Mouse (Mus musculus) T-helper 2 cell (primary cell): Measurements from ENCODE around the gene Hsd11b2.

Experiments
- in situ Hi-C: fragments of 300-600 bp; cut with MboI, MseI; formaldehyde crosslinking; loops from one replicate; pipeline ENCODE4 v1.15.1; 2025; ENCODE audit warnings: high pct_unique_total_duplicates

Gene Hsd11b2

GRCm38 (mm10) chr8:105518436-105519313, at the start of gene Hsd11b2:
TSS of gene Hsd11b2 (plus strand) at chr8:105518755.
- in situ Hi-C loops: no loop called here

- in situ Hi-C loops: no loop called here
Observed at GRCm38 (mm10) chr8:105469041-105469695, 49.4 kb upstream of the Hsd11b2 start.

GRCm38 (mm10) chr8:105469816-105470215, 48.7 kb upstream of the Hsd11b2 start:
- in situ Hi-C loops: no loop called here

- in situ Hi-C loops: no loop called here
Observed at GRCm38 (mm10) chr8:105470262-105470661, 48.3 kb upstream of the Hsd11b2 start.

GRCm38 (mm10) chr8:105470681-105471313, 47.8 kb upstream of the Hsd11b2 start:
- in situ Hi-C loops: no loop called here

GRCm38 (mm10) chr8:105471314-105472015, 47.1 kb upstream of the Hsd11b2 start, which contains the start of gene Tppp3:
TSS of gene Tppp3 (minus strand) at chr8:105471526.
- in situ Hi-C loops: no loop called here

GRCm38 (mm10) chr8:105472414-105472932, 46.1 kb upstream of the Hsd11b2 start:
- in situ Hi-C loops: no loop called here

- in situ Hi-C loops: no loop called here
Observed at GRCm38 (mm10) chr8:105472983-105473382, 45.6 kb upstream of the Hsd11b2 start.

GRCm38 (mm10) chr8:105473816-105474606, 44.5 kb upstream of the Hsd11b2 start:
- in situ Hi-C loops: no loop called here

- in situ Hi-C loops: no loop called here
Observed at GRCm38 (mm10) chr8:105474680-105475079, 43.9 kb upstream of the Hsd11b2 start.

- in situ Hi-C loops: no loop called here
Observed at GRCm38 (mm10) chr8:105475254-105475653, 43.3 kb upstream of the Hsd11b2 start.

- in situ Hi-C loops: no loop called here
Observed at GRCm38 (mm10) chr8:105475742-105476141, 42.8 kb upstream of the Hsd11b2 start.

GRCm38 (mm10) chr8:105476161-105476560, 42.4 kb upstream of the Hsd11b2 start:
- in situ Hi-C loops: no loop called here

GRCm38 (mm10) chr8:105476628-105477413, 41.7 kb upstream of the Hsd11b2 start:
- in situ Hi-C loops: no loop called here

- in situ Hi-C loops: no loop called here
Observed at GRCm38 (mm10) chr8:105477792-105478191, 40.8 kb upstream of the Hsd11b2 start.

GRCm38 (mm10) chr8:105481013-105481412, 37.5 kb upstream of the Hsd11b2 start:
- in situ Hi-C loops: no loop called here

- in situ Hi-C loops: no loop called here
Observed at GRCm38 (mm10) chr8:105481453-105481852, 37.1 kb upstream of the Hsd11b2 start.

GRCm38 (mm10) chr8:105482123-105482522, 36.4 kb upstream of the Hsd11b2 start:
- in situ Hi-C loops: no loop called here

- in situ Hi-C loops: no loop called here
Observed at GRCm38 (mm10) chr8:105483212-105484029, 35.1 kb upstream of the Hsd11b2 start.
